Mouse (Mus musculus) gastrocnemius, postnatal 25 days (tissue): ENCODE measurements around the gene Ppid. TPM values are rescaled to one million over a fixed set of nuclear protein-coding genes. Genes with fewer than 3 reads are reported as not detected.
A peak's percentile ranks its signal among the peaks of the same experiment; 100 is the strongest.
"Not testable (repeated sequence)": the region's sequence is repeated elsewhere in the genome, so short reads cannot be mapped to it uniquely, and the experiment has no call there.

ENCODE experiments used
- DNase-seq: peaks from one replicate; pipeline ENCODE4 v3.0.0; 2022
- total RNA-seq, 2 experiments: library from RNA; stranded (reverse); gene quantifications; 1 replicate in 1 of 2; 2 replicates in 1 of 2; pipeline ENCODE4 v1.2.3; 2021

Gene Ppid
- total RNA-seq, 2 experiments from 2014 or later = 34.6 to 42.5 TPM

DNA sequence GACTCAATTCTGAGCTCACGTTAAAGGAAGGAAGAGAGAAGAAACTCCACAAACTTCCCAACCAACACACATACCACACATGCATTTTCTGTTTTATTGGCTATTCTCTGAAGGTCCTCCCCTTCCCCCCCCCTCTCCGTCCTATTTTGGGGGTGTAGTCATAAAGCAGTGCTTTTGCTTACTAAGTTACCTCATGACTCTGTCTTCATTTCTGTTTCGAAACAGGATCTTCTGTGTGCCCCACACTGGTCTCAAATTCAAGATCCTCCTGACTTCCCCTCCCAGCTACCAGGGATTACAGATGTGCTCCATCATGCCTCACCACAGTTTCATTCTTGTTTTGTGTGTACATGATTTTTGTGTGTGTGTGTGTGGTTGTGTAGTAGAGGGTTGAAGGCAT, 18.7 kb upstream of the Ppid start:
- DNase-seq = no peak

DNA sequence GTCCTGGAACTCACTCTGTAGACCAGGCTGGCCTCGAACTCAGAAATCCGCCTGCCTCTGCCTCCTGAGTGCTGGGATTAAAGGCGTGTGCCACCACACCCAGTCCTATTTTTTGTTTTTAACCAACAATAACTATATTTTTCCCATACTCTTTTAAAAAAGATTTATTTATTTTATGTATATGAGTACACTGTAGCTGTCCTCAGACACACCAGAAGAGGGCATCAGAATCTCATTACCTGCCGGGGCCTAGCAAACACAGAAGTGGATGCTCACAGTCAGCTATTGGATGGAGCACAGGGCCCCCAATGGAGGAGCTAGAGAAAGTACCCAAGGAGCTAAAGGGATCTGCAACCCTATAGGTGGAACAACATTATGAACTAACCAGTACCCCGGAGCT, 17.8 kb upstream of the Ppid start:
- not testable (repeated sequence) for DNase-seq

- DNase-seq = no peak
Observed at GRCm38 (mm10) chr3:79574336-79574735, 16.8 kb upstream of the Ppid start.

DNA sequence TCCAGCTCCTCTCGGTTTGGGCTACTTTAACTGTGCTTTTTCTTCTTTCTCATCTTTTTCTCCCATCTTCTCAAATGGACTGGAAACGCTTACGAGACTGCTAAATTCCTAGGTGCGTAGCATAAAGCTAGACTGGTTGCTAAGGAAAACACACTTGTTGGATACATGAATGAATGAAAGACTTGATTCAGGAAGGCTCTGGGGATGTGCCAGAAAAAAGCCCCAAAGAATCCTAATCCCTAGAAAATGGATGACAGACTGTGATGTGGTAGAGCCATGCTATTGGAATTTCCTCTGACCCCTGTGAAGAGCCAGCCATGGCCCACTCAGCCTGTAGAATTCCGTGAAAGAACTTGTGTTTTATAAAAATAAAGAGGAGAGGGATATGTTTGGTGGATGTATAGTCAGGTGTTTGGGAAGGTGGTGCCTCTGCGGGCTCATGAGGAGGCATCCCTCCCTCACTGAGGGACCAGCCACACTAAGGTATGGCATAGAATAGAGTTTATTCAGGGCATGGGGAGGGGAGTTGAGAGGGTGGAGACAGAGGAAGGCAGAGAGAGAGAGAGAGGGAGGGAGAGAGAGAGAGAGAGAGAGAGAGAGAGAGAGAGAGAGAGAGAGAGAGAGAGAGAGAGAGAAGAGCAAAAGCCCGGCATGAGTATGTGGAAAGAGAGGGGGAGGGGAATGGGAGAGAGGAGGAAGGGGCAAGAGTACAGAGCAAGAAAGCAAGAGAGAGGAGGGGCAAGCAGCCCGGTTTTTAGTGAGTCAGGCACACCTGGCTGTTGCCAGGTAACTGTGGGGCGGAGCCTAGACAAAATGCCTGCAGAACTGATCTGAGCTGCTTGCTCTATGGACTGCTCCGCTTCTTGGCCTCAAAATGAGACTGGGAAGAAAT, 15.3 kb upstream of the Ppid start:
- DNase-seq = no peak

DNA sequence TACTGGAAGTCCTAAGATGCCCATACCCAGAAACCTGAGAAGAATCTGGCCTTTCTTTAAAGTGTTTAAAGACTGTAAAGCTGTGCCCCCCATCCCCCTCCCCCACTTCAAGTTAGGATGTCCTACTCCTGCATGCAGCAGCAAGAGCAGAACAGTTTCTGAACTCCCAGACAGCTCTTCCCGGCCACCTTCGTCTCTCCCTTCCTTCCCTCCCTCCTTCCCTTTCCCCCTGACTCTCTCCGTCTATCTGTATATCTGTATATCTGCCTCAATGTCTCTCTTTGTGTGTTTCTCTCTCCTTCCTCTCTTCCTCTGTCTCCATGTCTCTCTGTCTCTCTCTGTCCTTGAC, 14.7 kb upstream of the Ppid start:
- no peak for DNase-seq

- DNase-seq = no peak
Observed at GRCm38 (mm10) chr3:79576865-79577264, 14.3 kb upstream of the Ppid start.

DNA sequence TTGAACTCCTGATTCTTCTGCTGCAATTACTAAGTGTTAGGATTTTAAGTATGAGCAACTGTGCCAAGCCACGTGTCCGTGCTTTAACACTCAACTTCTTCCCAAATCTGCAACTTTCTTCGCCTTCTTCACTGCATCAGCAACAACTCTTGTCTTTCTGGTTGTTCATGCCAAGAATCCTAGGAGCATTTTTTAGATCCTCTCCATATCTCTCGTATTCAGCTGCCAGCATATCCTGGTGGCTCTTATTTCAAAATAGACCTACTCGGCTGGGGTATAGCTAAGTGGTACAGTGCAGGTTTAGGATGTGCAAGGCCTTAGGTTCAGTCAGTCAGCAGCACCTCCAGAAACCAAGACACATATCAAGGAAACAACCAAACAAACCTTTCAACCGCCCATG, 13.5 kb upstream of the Ppid start:
- no peak for DNase-seq

GRCm38 (mm10) chr3:79578164-79578563, 13.0 kb upstream of the Ppid start:
- no peak for DNase-seq

DNA sequence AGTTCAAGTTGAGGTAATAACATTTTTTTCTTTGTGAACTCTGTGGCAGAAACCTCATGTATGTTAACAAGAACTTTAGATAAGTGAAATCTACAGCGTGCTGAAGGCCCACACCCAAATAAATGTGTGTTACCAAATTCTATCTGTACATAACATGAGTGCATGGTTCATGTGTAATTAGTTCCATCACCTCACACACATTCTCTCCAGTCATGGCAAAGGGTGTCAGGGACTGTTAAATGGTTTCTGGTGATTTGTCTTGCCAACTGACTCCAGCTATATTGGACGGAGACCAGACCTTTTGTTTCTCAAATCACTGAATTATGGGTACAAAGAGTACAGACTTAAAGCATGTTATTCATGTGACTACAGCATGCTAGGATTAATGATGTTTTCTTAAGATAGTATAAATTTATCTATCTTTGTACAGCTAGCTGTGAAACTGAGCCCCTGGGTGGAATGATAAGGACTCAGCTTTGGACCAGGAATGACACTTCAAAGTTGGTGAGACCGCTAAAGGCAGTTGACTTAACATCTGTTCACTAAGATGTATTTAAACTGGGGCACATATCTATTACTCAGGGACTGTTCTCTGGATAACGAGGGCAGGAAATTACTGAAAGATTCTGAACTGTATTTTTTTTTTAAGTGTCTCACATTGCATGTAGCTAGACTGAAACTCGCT, 11.1 kb upstream of the Ppid start:
- DNase-seq = no peak

DNA sequence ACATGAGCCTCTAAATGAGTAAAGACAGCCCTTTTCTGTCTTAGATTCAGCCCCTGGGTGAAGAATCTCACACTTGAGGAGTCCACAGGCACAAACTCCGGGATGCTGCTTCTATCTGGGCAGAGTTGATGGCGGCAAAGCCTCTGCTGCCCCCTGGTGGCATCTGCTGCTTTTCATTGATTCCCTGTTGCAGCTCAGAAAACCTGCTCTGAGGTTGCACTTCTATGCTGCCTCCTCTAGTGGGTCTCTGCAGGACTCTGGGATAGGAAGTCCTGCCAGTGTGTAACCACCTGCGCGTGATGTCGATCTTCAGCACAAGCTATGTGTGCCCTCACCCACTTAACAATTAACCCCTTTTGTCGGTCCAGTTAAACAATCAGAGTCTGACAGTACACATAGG, 4.3 kb upstream of the Ppid start:
- DNase-seq = peak; percentile 72

- no peak for DNase-seq
Observed at GRCm38 (mm10) chr3:79589671-79590070, 1.5 kb upstream of the Ppid start.

DNA sequence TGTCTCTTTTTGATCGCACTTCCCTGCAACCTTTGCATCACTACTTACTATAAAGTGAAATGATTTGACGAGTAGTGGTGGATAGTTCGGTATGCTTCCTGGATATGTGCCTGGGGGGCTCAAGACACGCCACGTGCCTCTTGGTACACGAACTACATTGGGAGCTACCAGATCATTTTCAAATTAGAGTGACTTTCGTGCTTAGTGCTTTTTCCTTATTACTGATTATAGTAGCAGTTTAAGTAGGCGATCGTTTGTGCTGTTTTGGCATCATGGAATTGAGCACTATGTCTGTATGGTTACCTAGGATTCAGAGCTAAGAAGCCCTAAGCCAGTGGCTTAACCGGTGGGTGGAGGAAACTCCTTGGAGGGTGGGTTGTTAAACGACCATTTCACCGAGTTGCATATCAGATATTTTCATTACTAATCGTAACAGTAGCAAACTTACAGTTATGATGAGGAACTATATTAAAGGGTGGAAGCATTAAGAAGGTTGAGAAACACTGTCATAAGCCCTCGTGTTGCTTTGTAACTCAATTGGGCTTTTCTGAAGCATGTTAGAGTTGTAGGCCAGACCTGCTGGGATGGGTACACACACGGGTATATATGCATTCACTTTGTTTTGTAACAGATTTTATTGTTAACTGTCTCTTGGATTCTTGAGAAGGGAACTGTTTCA, 790 bp downstream of the Ppid start:
- DNase-seq = no peak

DNA sequence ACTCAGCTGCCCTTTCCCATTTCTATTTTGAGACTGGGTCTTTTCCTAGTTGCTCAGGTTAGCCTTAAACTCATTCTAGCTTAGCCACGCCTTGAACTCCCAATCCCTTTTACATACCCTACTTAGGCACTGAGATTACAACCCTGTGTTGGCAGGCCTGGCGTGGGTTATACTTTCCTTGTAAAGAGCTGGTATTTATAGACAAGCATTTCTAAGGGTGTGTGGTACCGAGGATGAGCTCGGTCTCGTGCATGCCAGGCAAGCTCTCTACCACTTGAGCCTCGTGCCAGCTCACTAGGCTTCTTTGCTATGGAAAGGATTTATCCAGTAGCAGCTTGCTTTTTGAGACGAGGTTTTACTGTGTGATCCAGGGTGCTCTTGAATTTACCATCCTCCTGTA, 4.3 kb downstream of the Ppid start:
- no peak for DNase-seq

- DNase-seq = no peak
Observed at GRCm38 (mm10) chr3:79609886-79610285, 18.7 kb downstream of the Ppid start.

DNA sequence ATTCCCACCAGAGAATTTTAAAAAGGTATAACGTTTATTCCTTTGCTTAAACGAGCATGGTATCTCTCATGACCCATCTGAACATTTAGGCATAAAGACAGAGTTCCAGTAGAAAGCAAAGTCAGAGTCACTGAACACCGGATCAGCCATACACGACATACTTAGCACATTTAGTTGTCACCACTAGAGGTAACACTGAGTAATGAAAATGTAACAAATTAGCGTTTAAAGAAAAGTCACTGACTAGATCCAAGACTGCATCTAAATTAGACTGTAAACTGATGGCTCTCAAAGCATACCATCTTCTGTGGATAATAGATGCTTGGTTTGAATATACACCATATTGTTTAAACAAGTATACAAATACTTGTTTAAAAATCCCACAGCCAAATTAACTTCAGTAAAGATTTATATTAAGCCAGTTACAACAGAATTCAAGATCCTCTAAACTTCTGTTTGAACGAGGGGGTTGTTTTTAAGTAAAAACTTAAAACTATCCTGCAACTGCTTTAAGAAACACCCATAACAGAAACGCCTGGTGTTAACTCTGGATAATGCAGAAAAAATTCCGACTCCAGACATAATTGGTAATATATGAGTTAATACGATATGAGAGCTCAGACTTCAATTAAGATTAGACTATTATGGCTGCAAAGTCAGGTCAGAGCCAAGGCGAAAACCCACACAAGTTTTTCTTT, 36.5 kb downstream of the Ppid start:
- no peak for DNase-seq

DNA sequence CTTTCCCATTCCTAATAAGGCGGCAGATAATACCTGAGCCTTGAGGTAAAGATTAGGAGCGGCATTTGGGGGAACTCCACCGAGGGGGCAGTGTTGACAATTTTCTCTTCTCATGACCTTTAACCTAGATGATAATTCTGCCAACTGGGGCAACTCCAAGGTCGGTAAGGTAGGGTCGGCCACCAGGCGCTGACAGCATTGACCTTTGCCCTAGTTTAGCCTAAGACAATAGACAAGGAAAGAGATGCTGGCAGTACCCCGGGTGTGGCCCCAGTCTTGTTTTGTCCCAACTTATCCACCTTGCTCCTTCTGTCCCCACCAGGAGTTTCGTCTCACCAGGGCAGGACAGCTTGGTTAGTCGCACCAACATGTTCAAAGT, 37.0 kb downstream of the Ppid start:
- no peak for DNase-seq

GRCm38 (mm10) chr3:79628561-79629415, 37.6 kb downstream of the Ppid start, which contains the start of gene 4930579G24Rik:
Gene 4930579G24Rik (plus strand): TSS chr3:79629079.
- DNase-seq = peak; percentile 98

DNA sequence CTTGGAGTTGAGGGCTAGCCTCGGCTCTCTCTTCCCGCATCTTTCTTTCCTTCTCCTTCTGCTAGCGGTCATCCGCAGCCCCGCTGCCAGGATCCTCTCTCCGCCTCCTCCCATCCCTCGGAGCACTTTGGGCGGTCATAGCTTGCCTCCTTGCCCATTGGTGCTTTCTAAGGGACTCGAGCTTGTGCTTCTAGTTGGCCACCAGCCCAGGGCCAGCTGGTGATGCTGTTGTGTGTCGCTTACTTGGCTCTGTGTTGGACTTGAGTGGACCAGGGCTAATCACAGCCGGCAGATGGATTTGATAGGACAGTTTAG, 38.2 kb downstream of the Ppid start, which contains the start of gene Etfdh:
Etfdh (minus strand) TSS at position 85 of the 315 bp plus-strand sequence.
- DNase-seq = peak; percentile 71

DNA sequence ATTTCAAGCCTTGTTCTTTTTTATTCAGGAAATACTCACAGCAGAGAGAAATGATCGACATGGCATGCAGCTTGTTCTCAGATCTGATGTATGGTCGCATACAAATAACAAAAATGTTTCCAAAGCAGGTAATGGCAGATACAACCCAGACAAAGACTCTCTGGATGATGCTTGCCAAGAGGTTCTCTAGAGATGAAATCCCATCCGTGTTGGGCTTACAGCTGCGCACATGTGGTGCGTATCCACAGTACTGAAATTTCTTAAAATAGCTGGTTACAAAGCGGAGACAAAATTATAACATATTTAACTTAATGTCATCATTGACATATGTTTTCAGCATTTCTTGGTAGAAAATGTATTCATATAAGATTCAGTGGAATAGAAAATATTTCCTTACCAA, 61.0 kb downstream of the Ppid start:
- DNase-seq = no peak
